Comparison of ENCODE assay signal across 10 mouse cellular contexts in the genomic region with DNA sequence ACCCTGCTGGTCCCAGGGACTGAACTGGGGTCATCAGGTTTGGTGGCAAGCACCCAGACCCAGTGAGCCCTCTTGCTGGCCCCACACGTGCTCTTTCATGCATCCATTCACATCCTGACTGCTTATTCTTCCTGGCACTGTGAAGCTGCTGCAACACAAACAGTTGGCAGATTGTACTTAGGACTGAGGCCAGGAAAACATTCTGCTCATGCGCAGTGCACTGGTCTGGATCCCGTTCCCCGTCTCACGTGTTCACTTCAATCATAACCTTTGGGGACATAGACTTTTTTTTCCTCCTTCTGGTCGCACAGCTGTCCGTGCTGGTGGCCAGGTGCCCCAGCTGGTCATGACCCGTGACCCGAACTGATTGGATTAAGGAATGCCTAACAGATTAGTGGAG. TPM values are rescaled to one million over a fixed set of nuclear protein-coding genes. Genes with fewer than 3 reads are reported as not detected.
DNase-seq lines count a peak whose midpoint lies in the region; ATAC-seq and TF ChIP-seq lines count a peak whose summit lies in the region.
"Had no signal": no experiment of that assay in that cellular context is flagged by ENCODE, and none has a peak within 500 bp of the region (broad histone marks: within the 10 kb centered on the region; RNA-seq: fewer than 3 reads in every experiment).

No protein-coding gene starts in this region.

- H3K27ac ChIP-seq in testis, adult 2 months (ENCODE audit: control insufficient read depth, insufficient read depth, low read depth, low read length), result peak overlapping the region; percentile 82
- peak overlapping the region; percentile 7; the same call in 1 of the 2 replicates for H3K27ac ChIP-seq in kidney, embryonic 16.5 days (ENCODE audit: low read length)
- H3K27ac ChIP-seq: embryonic facial prominence, embryonic 12.5 days; stomach, embryonic 15.5 days had no signal

- 0 out of 2 replicates have a peak overlapping the region, but pooled peaks have one; percentile 12 for H3K9ac ChIP-seq in kidney, embryonic 16.5 days (replicated peaks; ENCODE audit: low read length)
- H3K9ac ChIP-seq: embryonic facial prominence, embryonic 12.5 days; stomach, embryonic 15.5 days had no signal

- peaks cover 9% of the 10 kb centered on the region for H3K4me1 ChIP-seq in testis, adult 2 months (ENCODE audit: control insufficient read depth, insufficient read depth, low read length)
- H3K4me1 ChIP-seq in kidney, embryonic 16.5 days (ENCODE audit: insufficient read depth, low read length), result peaks cover 5% of the 10 kb centered on the region; the same call in 1 of the 2 replicates
- H3K4me1 ChIP-seq in lung, adult 2 months (ENCODE audit: control insufficient read depth, insufficient read depth, low read length), result no peaks in the 10 kb centered on the region
- H3K4me1 ChIP-seq: stomach, embryonic 15.5 days had no signal

- H3K4me2 ChIP-seq in kidney, embryonic 16.5 days (replicated peaks; ENCODE audit: low read depth, low read length), result no peak overlapping the region
- H3K4me2 ChIP-seq: embryonic facial prominence, embryonic 12.5 days; stomach, embryonic 15.5 days had no signal

- WGBS in kidney, embryonic 16.5 days, result 61% methylated on average over 9 of the region's 9 CpGs
- WGBS in lung, adult 2 months, result 65% methylated on average over 9 of the region's 9 CpGs

- peak; percentile 50 to 51 for DNase-seq in heart, adult 18-20 months
- no peak for DNase-seq in heart, adult 9 months (ENCODE audit: low spot score in 2 of 2)
- DNase-seq in testis, postnatal 10 days (ENCODE audit: low spot score), result no peak
- DNase-seq in thymus, postnatal 36 days, result no peak
- no peak for DNase-seq in lung, adult 2 months
- DNase-seq: lung, postnatal 36 days had no signal

- ATAC-seq in kidney, embryonic 16.5 days (ENCODE audit: low FRiP score, low TSS enrichment), result no peak

- no peak for TF ChIP-seq CTCF in testis, adult 2 months (IDR thresholded peaks at IDR 0.05; ENCODE audit: control insufficient read depth, insufficient read depth, insufficient replicate concordance, low read depth, low read length)
- no peak for TF ChIP-seq CTCF in lung, adult 2 months (IDR thresholded peaks at IDR 0.05; ENCODE audit: insufficient read depth, low read length)

- no peaks in the 10 kb centered on the region for H3K27me3 ChIP-seq in testis, adult 2 months (ENCODE audit: control insufficient read depth, insufficient read depth, low read length)
- H3K27me3 ChIP-seq in kidney, embryonic 16.5 days (ENCODE audit: insufficient read depth, low read length), result no peaks in the 10 kb centered on the region
- H3K27me3 ChIP-seq: embryonic facial prominence, embryonic 12.5 days; stomach, embryonic 15.5 days had no signal

- no peaks in the 10 kb centered on the region for H3K9me3 ChIP-seq in kidney, embryonic 16.5 days (ENCODE audit: low read length)
- H3K9me3 ChIP-seq: embryonic facial prominence, embryonic 12.5 days; stomach, embryonic 15.5 days had no signal

- H3K4me3 ChIP-seq in testis, adult 2 months (ENCODE audit: control insufficient read depth, low read depth, low read length), result peak overlapping the region; percentile 92
- H3K4me3 ChIP-seq in kidney, embryonic 16.5 days (ENCODE audit: low read length), result no peak overlapping the region
- H3K4me3 ChIP-seq in lung, adult 2 months (replicated peaks; ENCODE audit: extremely low read depth, low read depth, low read length), result no peak overlapping the region
- H3K4me3 ChIP-seq: embryonic facial prominence, embryonic 12.5 days; stomach, embryonic 15.5 days had no signal

- H3K36me3 ChIP-seq in testis, adult 2 months (ENCODE audit: control insufficient read depth, insufficient read depth, low read length), result peaks cover 3% of the 10 kb centered on the region
- no peaks in the 10 kb centered on the region for H3K36me3 ChIP-seq in kidney, embryonic 16.5 days (ENCODE audit: insufficient read depth, low read length)
- H3K36me3 ChIP-seq: embryonic facial prominence, embryonic 12.5 days; stomach, embryonic 15.5 days had no signal

- TF ChIP-seq POLR2A in testis, adult 2 months (IDR thresholded peaks at IDR 0.05; ENCODE audit: control insufficient read depth, low read depth, low read length), result no peak
- no peak for TF ChIP-seq POLR2A in lung, adult 2 months (IDR thresholded peaks at IDR 0.05; ENCODE audit: borderline replicate concordance, extremely low read depth, low read depth, low read length)

RNA-seq across cellular contexts. Expression of a gene that starts 19.7 kb away (rescaled TPM):
- 10 to 100 TPM; 26.6 to 34.7 TPM for total RNA-seq in heart, adult 18-20 months (2021)
- polyA plus RNA-seq in testis, adult 2 months (2012; rRNA removed), result 172 and 188 TPM in 2 replicates
- 91.8 and 103 TPM in 2 replicates for polyA plus RNA-seq in kidney, embryonic 16.5 days (2015; fragmentation: Nextera tagmentation; extraction: Ambion mirVana)
- polyA plus RNA-seq in lung, adult 2 months (2012; rRNA removed), result 173 and 196 TPM in 2 replicates

RNA-seq across cellular contexts. Expression of a gene that starts 28.6 kb away (rescaled TPM):
- total RNA-seq in heart, adult 18-20 months (2021), result under 1 TPM in 1 of 2 experiments, not detected in 1; 0.23 TPM
- polyA plus RNA-seq in testis, adult 2 months (2012; rRNA removed), result 84.2 and 109 TPM in 2 replicates
- 0.34 and 0.51 TPM in 2 replicates for polyA plus RNA-seq in kidney, embryonic 16.5 days (2015; fragmentation: Nextera tagmentation; extraction: Ambion mirVana)
- polyA plus RNA-seq in lung, adult 2 months (2012; rRNA removed), result 0.20 and 0.25 TPM in 2 replicates

RNA-seq across cellular contexts. Expression of a gene that starts 29.4 kb away (rescaled TPM):
- 1,000 to 10,000 TPM; 1,625 to 1,638 TPM for total RNA-seq in heart, adult 18-20 months (2021)
- polyA plus RNA-seq in testis, adult 2 months (2012; rRNA removed), result 1,188 and 1,319 TPM in 2 replicates
- polyA plus RNA-seq in kidney, embryonic 16.5 days (2015; fragmentation: Nextera tagmentation; extraction: Ambion mirVana), result 1,279 and 1,344 TPM in 2 replicates
- 705 and 874 TPM in 2 replicates for polyA plus RNA-seq in lung, adult 2 months (2012; rRNA removed)

Comparison
In these comparisons a context has a peak if more than half of its experiments do, and no peak if none do; other contexts are left out.
1. DNase-seq: peak in heart, adult 18-20 months (2 of 2); none in heart, adult 9 months (0 of 2), testis, postnatal 10 days (single experiment), thymus, postnatal 36 days (0 of 2) and lung, adult 2 months (single experiment).
2. RNA of a gene that starts 28.6 kb away (polyA plus RNA-seq): 84.2 to 109 TPM in testis, adult 2 months; 0.34 to 0.51 TPM in kidney, embryonic 16.5 days and 0.20 to 0.25 TPM in lung, adult 2 months; every median in the first group is over 10 times any median in the second.